Comparison of ENCODE assay signal across 18 mouse cellular contexts in the genomic region with DNA sequence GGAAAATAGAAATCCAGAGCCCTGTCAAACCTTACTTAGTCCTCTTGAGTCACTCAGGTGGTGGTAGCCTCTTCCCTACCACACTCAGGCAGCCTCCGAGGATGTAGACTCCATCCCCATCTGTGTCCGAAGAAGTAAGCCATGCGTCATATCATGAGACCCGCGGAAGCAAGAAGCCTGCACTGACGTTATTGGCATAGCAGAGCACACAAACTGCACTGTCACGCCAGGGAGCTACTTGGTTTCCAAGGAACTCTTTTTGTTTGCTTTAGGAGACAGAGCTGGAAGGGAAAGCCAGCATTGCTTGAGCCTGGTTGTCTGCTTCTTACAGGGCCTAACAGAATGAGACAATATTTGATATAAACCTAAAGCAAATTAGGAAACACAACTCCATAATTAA.
DNase-seq lines count a peak whose midpoint lies in the region; ATAC-seq and TF ChIP-seq lines count a peak whose summit lies in the region.
"Had no signal": no experiment of that assay in that cellular context is flagged by ENCODE, and none has a peak within 500 bp of the region (broad histone marks: within the 10 kb centered on the region; RNA-seq: fewer than 3 reads in every experiment).

No protein-coding gene starts in this region.

- no peak overlapping the region for H3K4me3 ChIP-seq in layer of hippocampus, adult 2 months
- H3K4me3 ChIP-seq in small intestine, adult 2 months (ENCODE audit: low read depth, low read length), result no peak overlapping the region
- H3K4me3 ChIP-seq in kidney, embryonic 15.5 days (replicated peaks), result no peak overlapping the region
- H3K4me3 ChIP-seq: forebrain, embryonic 12.5 days; heart, embryonic 12.5 days; megakaryocyte, embryonic 14.5 days had no signal

- DNase-seq in frontal cortex, postnatal 14 days (ENCODE audit: low spot score in 2 of 2), result no peak
- DNase-seq in left cerebral cortex, postnatal 10 days (ENCODE audit: extremely low spot score in 1 of 2, low spot score in 2 of 2), result peak; percentile 23 to 25
- no peak for DNase-seq in left cerebral cortex, postnatal 4 days
- peak in 1 of 2 experiments; percentile 28 for DNase-seq in layer of hippocampus, adult 2 months (ENCODE audit: low spot score in 2 of 2)
- DNase-seq: adrenal gland, postnatal 14 days; embryo, embryonic 11 days; kidney, adult 2 months; kidney, postnatal 25 days; liver; lung, embryonic 14.5 days had no signal

- 41% methylated on average over 7 of the region's 7 CpGs for WGBS in small intestine, adult 2 months
- WGBS in kidney, embryonic 15.5 days, result 86% methylated on average over 7 of the region's 7 CpGs

- no peak for TF ChIP-seq POLR2A in small intestine, adult 2 months (IDR thresholded peaks at IDR 0.05; ENCODE audit: low read depth, low read length)

- H3K36me3 ChIP-seq in small intestine, adult 2 months (ENCODE audit: control insufficient read depth, insufficient read depth, low read length), result no peaks in the 10 kb centered on the region
- H3K36me3 ChIP-seq in kidney, embryonic 15.5 days, result no peaks in the 10 kb centered on the region
- H3K36me3 ChIP-seq: forebrain, embryonic 12.5 days; heart, embryonic 12.5 days had no signal

- H3K9ac ChIP-seq in kidney, embryonic 15.5 days, result no peak overlapping the region
- H3K9ac ChIP-seq: forebrain, embryonic 12.5 days; heart, embryonic 12.5 days; lung, embryonic 14.5 days had no signal

- H3K4me2 ChIP-seq in kidney, embryonic 15.5 days, result no peak overlapping the region
- H3K4me2 ChIP-seq: forebrain, embryonic 12.5 days; heart, embryonic 12.5 days; lung, embryonic 14.5 days had no signal

- intact Hi-C loops in left cerebral cortex, postnatal 10 days (cut with DNase I), result no loop called here
- intact Hi-C loops in left cerebral cortex, postnatal 4 days (cut with DNase I), result loop anchor here (10.0 kb wide), 1 partner anchor 286 kb away; a partner anchor contains a TSS

- no peak for TF ChIP-seq CTCF in layer of hippocampus, adult 2 months (conservative IDR thresholded peaks at IDR 0.05)
- no peak for TF ChIP-seq CTCF in small intestine, adult 2 months (IDR thresholded peaks at IDR 0.05; ENCODE audit: extremely low read depth, insufficient read length, insufficient replicate concordance, low read depth, low read length)

- ATAC-seq in frontal cortex, adult (ENCODE audit: low TSS enrichment), result peak; percentile 75
- ATAC-seq in kidney, embryonic 15.5 days (replicated peaks; ENCODE audit: low FRiP score), result no peak
- ATAC-seq: activated CD4-positive, CD25-positive, alpha-beta regulatory T cell, adult 4 months; Patski had no signal

- peak overlapping the region; percentile 94 for H3K27ac ChIP-seq in layer of hippocampus, adult 2 months
- H3K27ac ChIP-seq in small intestine, adult 2 months (ENCODE audit: insufficient read depth, low read depth, low read length), result peak overlapping the region; percentile 32; the same call in 1 of the 2 replicates
- H3K27ac ChIP-seq in kidney, embryonic 15.5 days, result no peak overlapping the region
- H3K27ac ChIP-seq: forebrain, embryonic 12.5 days had no signal

- no peaks in the 10 kb centered on the region for H3K9me3 ChIP-seq in kidney, embryonic 15.5 days (replicated peaks)
- H3K9me3 ChIP-seq: forebrain, embryonic 12.5 days; heart, embryonic 12.5 days had no signal

- H3K27me3 ChIP-seq in small intestine, adult 2 months (ENCODE audit: control insufficient read depth, insufficient read depth, low read length), result no peaks in the 10 kb centered on the region
- no peaks in the 10 kb centered on the region for H3K27me3 ChIP-seq in kidney, embryonic 15.5 days
- H3K27me3 ChIP-seq: forebrain, embryonic 12.5 days; heart, embryonic 12.5 days; Patski had no signal

- H3K4me1 ChIP-seq in small intestine, adult 2 months (ENCODE audit: control insufficient read depth, insufficient read depth, insufficient read length, low read length), result no peaks in the 10 kb centered on the region
- H3K4me1 ChIP-seq in kidney, embryonic 15.5 days, result no peaks in the 10 kb centered on the region
- H3K4me1 ChIP-seq: forebrain, embryonic 12.5 days; heart, embryonic 12.5 days had no signal

Comparison
In these comparisons a context has a peak if more than half of its experiments do, and no peak if none do; other contexts are left out.
1. DNase-seq: peak in left cerebral cortex, postnatal 10 days (2 of 2); none in frontal cortex, postnatal 14 days (0 of 2) and left cerebral cortex, postnatal 4 days (single experiment).